ENCODE assay signal across 10 mouse cellular contexts in genomic region chr6:29214245-29214644, GRCm38 (mm10). TPM values are rescaled to one million over a fixed set of nuclear protein-coding genes. Genes with fewer than 3 reads are reported as not detected.
DNase-seq lines count a peak whose midpoint lies in the region; ATAC-seq and TF ChIP-seq lines count a peak whose summit lies in the region.
"Had no signal": no experiment of that assay in that cellular context is flagged by ENCODE, and none has a peak within 500 bp of the region (broad histone marks: within the 10 kb centered on the region; RNA-seq: fewer than 3 reads in every experiment).

No protein-coding gene starts in this region.

- peak; percentile 47 for DNase-seq in gastrocnemius, postnatal 25 days
- DNase-seq in gastrocnemius, postnatal 4 days (ENCODE audit: low spot score in 2 of 2), result no peak
- DNase-seq in hindbrain, embryonic 14.5 days (ENCODE audit: low spot score), result no peak
- DNase-seq in midbrain, embryonic 14.5 days, result peak; percentile 49
- no peak for DNase-seq in left cerebral cortex, adult 8-10 months (ENCODE audit: low spot score in 2 of 2)
- DNase-seq in ovary, postnatal 36 days (ENCODE audit: low spot score), result no peak

- H3K27me3 ChIP-seq in hindbrain, embryonic 14.5 days (ENCODE audit: control insufficient read depth, insufficient read depth, low read length), result peaks cover 14% of the 10 kb centered on the region; the same call in 1 of the 2 replicates
- peaks cover 8% of the 10 kb centered on the region; the same call in 1 of the 2 replicates for H3K27me3 ChIP-seq in midbrain, embryonic 14.5 days (ENCODE audit: control insufficient read depth, insufficient read depth, low read length)

- H3K36me3 ChIP-seq in hindbrain, embryonic 14.5 days (replicated peaks; ENCODE audit: control insufficient read depth, insufficient read depth), result no peaks in the 10 kb centered on the region
- H3K36me3 ChIP-seq in midbrain, embryonic 14.5 days (ENCODE audit: control insufficient read depth, insufficient read depth, low read length), result no peaks in the 10 kb centered on the region
- H3K36me3 ChIP-seq: embryonic facial prominence, embryonic 13.5 days had no signal

- no peak overlapping the region for H3K9ac ChIP-seq in hindbrain, embryonic 14.5 days
- H3K9ac ChIP-seq in midbrain, embryonic 14.5 days (replicated peaks; ENCODE audit: low read length), result no peak overlapping the region
- H3K9ac ChIP-seq: embryonic facial prominence, embryonic 13.5 days had no signal

- H3K4me1 ChIP-seq in cortical plate, adult 2 months (ENCODE audit: control insufficient read depth, insufficient read depth, low read length), result peaks cover 3% of the 10 kb centered on the region; the same call in 1 of the 2 replicates
- H3K4me1 ChIP-seq in hindbrain, embryonic 14.5 days (replicated peaks; ENCODE audit: control insufficient read depth, insufficient read depth, low read length), result peaks cover 37% of the 10 kb centered on the region
- peaks cover 53% of the 10 kb centered on the region for H3K4me1 ChIP-seq in midbrain, embryonic 14.5 days (ENCODE audit: control insufficient read depth, insufficient read depth, low read length)

- no peak for TF ChIP-seq POLR2A in cortical plate, adult 2 months (IDR thresholded peaks at IDR 0.05; ENCODE audit: extremely low read depth, insufficient read depth, low read length)

- peak overlapping the region; percentile 44; the same call in 1 of the 2 replicates for H3K27ac ChIP-seq in cortical plate, adult 2 months (ENCODE audit: insufficient read depth, low read length)
- H3K27ac ChIP-seq in hindbrain, embryonic 14.5 days, result no peak overlapping the region
- H3K27ac ChIP-seq in midbrain, embryonic 14.5 days (replicated peaks; ENCODE audit: low read depth, low read length), result no peak overlapping the region
- H3K27ac ChIP-seq: embryonic facial prominence, embryonic 13.5 days had no signal

- H3K4me2 ChIP-seq in hindbrain, embryonic 14.5 days (replicated peaks), result 0 out of 2 replicates have a peak overlapping the region, but pooled peaks have one; percentile 98
- H3K4me2 ChIP-seq in midbrain, embryonic 14.5 days (ENCODE audit: low read length), result no peak overlapping the region; the same call in 1 of the 2 replicates
- H3K4me2 ChIP-seq: embryonic facial prominence, embryonic 13.5 days had no signal

- H3K9me3 ChIP-seq in hindbrain, embryonic 14.5 days (ENCODE audit: control insufficient read depth, low read length), result no peaks in the 10 kb centered on the region
- H3K9me3 ChIP-seq in midbrain, embryonic 14.5 days (ENCODE audit: control insufficient read depth, low read length), result no peaks in the 10 kb centered on the region
- H3K9me3 ChIP-seq: embryonic facial prominence, embryonic 13.5 days had no signal

- no peak overlapping the region for H3K4me3 ChIP-seq in cortical plate, adult 2 months (ENCODE audit: insufficient read depth, low read length)
- no peak overlapping the region for H3K4me3 ChIP-seq in hindbrain, embryonic 14.5 days (replicated peaks; ENCODE audit: low read length)
- H3K4me3 ChIP-seq in midbrain, embryonic 14.5 days (replicated peaks; ENCODE audit: low read depth, low read length), result no peak overlapping the region
- H3K4me3 ChIP-seq: embryonic facial prominence, embryonic 13.5 days had no signal

- ATAC-seq in hindbrain, embryonic 14.5 days (ENCODE audit: low FRiP score), result no peak
- ATAC-seq in midbrain, embryonic 14.5 days (ENCODE audit: low FRiP score, low TSS enrichment), result no peak
- no peak for ATAC-seq in erythroblast, adult 5-6 weeks (replicated peaks; ENCODE audit: low FRiP score, poor library complexity, severe bottlenecking)

- 16% methylated on average over 1 of the region's 1 CpGs for WGBS in hindbrain, embryonic 14.5 days
- 0% methylated on average over 1 of the region's 1 CpGs for WGBS in midbrain, embryonic 14.5 days

- TF ChIP-seq CTCF in cortical plate, adult 2 months (IDR thresholded peaks at IDR 0.05; ENCODE audit: extremely low read depth, insufficient read depth, low read length), result no peak

RNA-seq across cellular contexts. Expression of gene Impdh1, which starts 1.9 kb away (rescaled TPM):
- total RNA-seq in gastrocnemius, postnatal 25 days (2021), result 10 to 100 TPM; 13.6 to 15.5 TPM
- 10 to 100 TPM; 25.3 to 29.8 TPM for total RNA-seq in gastrocnemius, postnatal 4 days (2021)
- polyA plus RNA-seq in cortical plate, adult 2 months (2012; rRNA removed), result 64.4 and 65.6 TPM in 2 replicates
- polyA plus RNA-seq in hindbrain, embryonic 14.5 days (2014; fragmentation: Nextera tagmentation; extraction: Ambion mirVana), result 60.8 and 65.0 TPM in 2 replicates
- polyA plus RNA-seq in midbrain, embryonic 14.5 days (2014; fragmentation: Nextera tagmentation; extraction: Ambion mirVana), result 48.3 and 48.5 TPM in 2 replicates
- 9.6 and 12.3 TPM in 2 replicates for total RNA-seq in erythroblast, adult 5-6 weeks (2015; ENCODE audit: low replicate concordance)
- total RNA-seq in erythroblast, adult 5-6 weeks (2017; ENCODE audit: low replicate concordance), result 11.2 and 34.7 TPM in 2 replicates
- 10 to 100 TPM; 52.5 to 72.2 (median 59.0) TPM for total RNA-seq in left cerebral cortex, adult 8-10 months (2022)

RNA-seq across cellular contexts. Expression of gene Prrt4, which starts 34.9 kb away (rescaled TPM):
- 1 to 10 TPM in 1 of 2 experiments, under 1 TPM in 1; 0.97 to 1.1 TPM for total RNA-seq in gastrocnemius, postnatal 25 days (2021)
- total RNA-seq in gastrocnemius, postnatal 4 days (2021), result 1 to 10 TPM; 1.0 to 1.4 TPM
- 2.6 and 3.2 TPM in 2 replicates for polyA plus RNA-seq in cortical plate, adult 2 months (2012; rRNA removed)
- 10.0 and 11.0 TPM in 2 replicates for polyA plus RNA-seq in hindbrain, embryonic 14.5 days (2014; fragmentation: Nextera tagmentation; extraction: Ambion mirVana)
- 6.2 and 7.5 TPM in 2 replicates for polyA plus RNA-seq in midbrain, embryonic 14.5 days (2014; fragmentation: Nextera tagmentation; extraction: Ambion mirVana)
- total RNA-seq in erythroblast, adult 5-6 weeks (2015; ENCODE audit: low replicate concordance), result not detected in 2 replicates
- total RNA-seq in erythroblast, adult 5-6 weeks (2017; ENCODE audit: low replicate concordance), result not detected in 2 replicates
- total RNA-seq in left cerebral cortex, adult 8-10 months (2022), result 1 to 10 TPM; 3.8 to 4.7 (median 4.4) TPM
- total RNA-seq: MEL had no signal

RNA-seq across cellular contexts. Expression of gene Rbm28, which starts 49.4 kb away (rescaled TPM):
- 10 to 100 TPM; 13.7 to 14.1 TPM for total RNA-seq in gastrocnemius, postnatal 25 days (2021)
- 10 to 100 TPM; 20.6 to 21.7 TPM for total RNA-seq in gastrocnemius, postnatal 4 days (2021)
- polyA plus RNA-seq in cortical plate, adult 2 months (2012; rRNA removed), result 55.8 and 57.5 TPM in 2 replicates
- polyA plus RNA-seq in hindbrain, embryonic 14.5 days (2014; fragmentation: Nextera tagmentation; extraction: Ambion mirVana), result 42.7 and 43.0 TPM in 2 replicates
- 36.9 and 47.6 TPM in 2 replicates for polyA plus RNA-seq in midbrain, embryonic 14.5 days (2014; fragmentation: Nextera tagmentation; extraction: Ambion mirVana)
- total RNA-seq in erythroblast, adult 5-6 weeks (2015; ENCODE audit: low replicate concordance), result 9.0 and 18.8 TPM in 2 replicates
- total RNA-seq in erythroblast, adult 5-6 weeks (2017; ENCODE audit: low replicate concordance), result 8.7 and 13.4 TPM in 2 replicates
- total RNA-seq in left cerebral cortex, adult 8-10 months (2022), result 10 to 100 TPM; 29.5 to 37.0 (median 34.2) TPM

RNA-seq across cellular contexts. Expression of gene Hilpda, which starts 58.0 kb away (rescaled TPM):
- 1 to 10 TPM; 3.5 to 4.2 TPM for total RNA-seq in gastrocnemius, postnatal 25 days (2021)
- total RNA-seq in gastrocnemius, postnatal 4 days (2021), result 1 to 10 TPM; 7.5 to 9.5 TPM
- polyA plus RNA-seq in cortical plate, adult 2 months (2012; rRNA removed), result 12.3 and 12.9 TPM in 2 replicates
- polyA plus RNA-seq in hindbrain, embryonic 14.5 days (2014; fragmentation: Nextera tagmentation; extraction: Ambion mirVana), result 29.1 and 34.2 TPM in 2 replicates
- polyA plus RNA-seq in midbrain, embryonic 14.5 days (2014; fragmentation: Nextera tagmentation; extraction: Ambion mirVana), result 35.2 and 35.9 TPM in 2 replicates
- total RNA-seq in erythroblast, adult 5-6 weeks (2015; ENCODE audit: low replicate concordance), result 0.96 and 2.7 TPM in 2 replicates
- total RNA-seq in erythroblast, adult 5-6 weeks (2017; ENCODE audit: low replicate concordance), result 2.0 TPM in 1 of 2 replicates, not detected in the other
- 1 to 10 TPM; 5.2 to 8.6 (median 6.1) TPM for total RNA-seq in left cerebral cortex, adult 8-10 months (2022)

Comparison
In these comparisons a context has a peak if more than half of its experiments do, and no peak if none do; other contexts are left out.
1. DNase-seq: peak in gastrocnemius, postnatal 25 days (single experiment) and midbrain, embryonic 14.5 days (single experiment); none in gastrocnemius, postnatal 4 days (0 of 2), hindbrain, embryonic 14.5 days (single experiment), left cerebral cortex, adult 8-10 months (0 of 2) and ovary, postnatal 36 days (single experiment).